Mouse (Mus musculus): ENCODE data around the gene Klhl23. TPM values are rescaled to one million over a fixed set of nuclear protein-coding genes. Genes with fewer than 3 reads are reported as not detected.

Gene Klhl23
- polyA plus RNA-seq (2015; fragmentation: Nextera tagmentation; extraction: Ambion mirVana): 93.3 and 104 TPM in 2 replicates

DNA sequence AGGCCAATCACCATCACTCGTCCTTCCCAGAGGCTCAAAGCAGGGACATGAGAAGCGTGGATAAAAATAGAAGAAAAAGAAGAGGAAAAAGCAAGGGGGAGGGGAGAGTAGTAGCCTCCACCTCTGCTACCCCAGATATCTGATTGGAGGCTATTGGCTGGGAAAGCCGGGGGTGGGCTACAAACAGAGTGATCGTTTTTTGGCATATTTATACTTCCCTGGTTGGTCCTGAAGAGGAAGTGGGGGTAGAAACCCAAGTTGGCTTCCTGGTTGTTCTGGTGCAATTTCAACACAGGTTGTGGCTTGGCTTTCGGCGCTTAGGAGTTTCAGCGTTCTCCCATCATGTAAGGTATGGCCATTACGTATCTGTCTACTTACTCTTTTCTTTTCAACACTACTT, at the start of gene Klhl23:
TSS of gene Klhl23 (plus strand) at position 234 of the 400 bp plus-strand sequence.
- Histone ChIP-seq H3K36me3 (ENCODE audit: control insufficient read depth, insufficient read depth, low read length) (0 out of 2 replicates have a peak, but pooled peaks cover 2% of the 10 kb centered on the region), H3K4me2 (ENCODE audit: low read length) (peak within 1 kb of the TSS; percentile 77), H3K4me3 (ENCODE audit: low read depth, low read length) (peak within 1 kb of the TSS; percentile 83), H3K4me1 (ENCODE audit: control insufficient read depth, insufficient read depth, low read length) (peaks cover 38% of the 10 kb centered on the region), H3K9ac (ENCODE audit: low read depth, low read length) (peak within 1 kb of the TSS; percentile 96), H3K27ac (ENCODE audit: low read length) (peak within 1 kb of the TSS; percentile 98), H3K9me3 (replicated peaks; ENCODE audit: control insufficient read depth, low read length, poor library complexity, severe bottlenecking) (no peaks in the 10 kb centered on the region), H3K27me3 (ENCODE audit: control insufficient read depth, insufficient read depth, low read depth, low read length) (no peaks in the 10 kb centered on the region; the same call in 1 of the 2 replicates)
- WGBS: 29% methylated on average over 8 of the region's 8 CpGs
- ATAC-seq: no peak

- H3K9ac ChIP-seq (ENCODE audit: low read depth, low read length): no peak overlapping the region
- no peaks in the 10 kb centered on the region for H3K9me3 ChIP-seq (replicated peaks; ENCODE audit: control insufficient read depth, low read length, poor library complexity, severe bottlenecking)
- peaks cover 9% of the 10 kb centered on the region; the same call in 1 of the 2 replicates for H3K36me3 ChIP-seq (ENCODE audit: control insufficient read depth, insufficient read depth, low read length)
- no peak overlapping the region for H3K4me3 ChIP-seq (ENCODE audit: low read depth, low read length)
- H3K4me1 ChIP-seq (ENCODE audit: control insufficient read depth, insufficient read depth, low read length): no peaks in the 10 kb centered on the region
- no peaks in the 10 kb centered on the region for H3K27me3 ChIP-seq (ENCODE audit: control insufficient read depth, insufficient read depth, low read depth, low read length)
- H3K4me2 ChIP-seq (ENCODE audit: low read length): no peak overlapping the region
- ATAC-seq: no peak
- 98% methylated on average over 3 of the region's 3 CpGs for WGBS
- no peak overlapping the region for H3K27ac ChIP-seq (ENCODE audit: low read length)
These were observed 48.4 kb upstream of the Klhl23 start for GRCm38 (mm10) chr2:69773331-69773730.

DNA sequence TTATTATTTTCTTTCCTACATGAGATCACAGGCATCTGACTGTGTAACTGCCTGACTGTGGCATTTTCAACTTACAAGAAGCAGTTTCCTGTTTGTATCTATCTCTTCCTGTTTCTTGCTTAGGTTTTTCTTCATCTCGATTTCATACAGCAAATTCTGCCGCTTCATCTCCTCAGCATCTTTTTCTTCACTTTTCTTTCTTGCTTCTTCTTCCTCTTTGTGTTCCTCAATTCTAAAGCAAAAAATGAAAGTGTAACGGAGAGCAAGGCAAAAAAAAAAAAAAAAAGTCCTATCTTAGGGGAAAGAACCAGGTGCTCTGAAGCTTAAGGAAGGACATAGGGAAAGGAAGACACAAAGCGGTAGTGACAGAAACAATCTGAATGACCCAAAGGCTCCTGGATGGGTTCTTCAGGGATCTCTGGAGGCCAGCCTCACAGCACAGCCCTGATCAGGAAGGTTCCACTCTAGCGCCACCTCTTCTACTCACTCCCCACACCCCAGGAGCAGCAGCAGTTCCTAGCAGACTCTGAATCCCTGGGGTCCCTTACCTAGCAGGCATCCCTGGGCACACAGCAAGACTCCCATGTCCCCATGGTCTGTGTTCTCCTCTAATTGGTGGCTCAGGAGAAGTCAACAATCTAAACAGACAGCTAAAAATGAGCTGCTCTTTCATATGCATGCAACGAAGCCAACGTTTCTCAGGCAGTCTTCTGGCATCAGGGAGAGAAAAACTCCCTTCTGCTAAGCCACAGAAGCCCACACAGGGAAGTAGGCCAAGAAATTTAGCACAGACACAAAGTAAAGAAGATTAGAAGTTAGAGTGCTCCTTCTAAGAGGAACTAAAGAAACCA, 43.5 kb upstream of the Klhl23 start:
- Histone ChIP-seq H3K4me1 (ENCODE audit: control insufficient read depth, insufficient read depth, low read length) (no peaks in the 10 kb centered on the region), H3K36me3 (ENCODE audit: control insufficient read depth, insufficient read depth, low read length) (peaks cover 9% of the 10 kb centered on the region; the same call in 1 of the 2 replicates), H3K9me3 (replicated peaks; ENCODE audit: control insufficient read depth, low read length, poor library complexity, severe bottlenecking) (no peaks in the 10 kb centered on the region), H3K27ac (ENCODE audit: low read length) (no peak overlapping the region), H3K27me3 (ENCODE audit: control insufficient read depth, insufficient read depth, low read depth, low read length) (no peaks in the 10 kb centered on the region), H3K9ac (ENCODE audit: low read depth, low read length) (no peak overlapping the region), H3K4me2 (ENCODE audit: low read length) (no peak overlapping the region), H3K4me3 (ENCODE audit: low read depth, low read length) (no peak overlapping the region)
- ATAC-seq: no peak
- WGBS: 77% methylated on average over 7 of the region's 7 CpGs

DNA sequence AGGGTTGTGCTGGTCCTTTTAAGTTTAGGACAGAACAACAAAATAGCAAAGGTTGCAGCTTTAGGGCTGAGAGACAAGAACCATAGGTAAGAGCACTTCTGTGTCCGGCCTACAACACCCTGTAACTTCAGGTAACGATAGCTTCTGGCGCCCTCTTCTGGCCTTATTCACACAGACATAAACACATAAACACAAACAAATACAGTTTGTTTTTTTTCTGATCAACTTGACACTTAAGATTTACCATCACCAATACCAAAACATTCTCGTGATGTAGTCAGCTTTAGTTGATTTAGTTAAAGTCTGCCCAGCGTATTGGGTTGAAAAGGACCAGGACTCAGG, 42.9 kb upstream of the Klhl23 start:
- no peak overlapping the region for H3K4me2 ChIP-seq (ENCODE audit: low read length)
- no peaks in the 10 kb centered on the region for H3K9me3 ChIP-seq (replicated peaks; ENCODE audit: control insufficient read depth, low read length, poor library complexity, severe bottlenecking)
- no peak overlapping the region for H3K9ac ChIP-seq (ENCODE audit: low read depth, low read length)
- H3K36me3 ChIP-seq (ENCODE audit: control insufficient read depth, insufficient read depth, low read length): peaks cover 9% of the 10 kb centered on the region; the same call in 1 of the 2 replicates
- H3K4me3 ChIP-seq (ENCODE audit: low read depth, low read length): no peak overlapping the region
- ATAC-seq: no peak
- 50% methylated on average over 5 of the region's 5 CpGs for WGBS
- H3K27ac ChIP-seq (ENCODE audit: low read length): no peak overlapping the region
- H3K27me3 ChIP-seq (ENCODE audit: control insufficient read depth, insufficient read depth, low read depth, low read length): no peaks in the 10 kb centered on the region
- H3K4me1 ChIP-seq (ENCODE audit: control insufficient read depth, insufficient read depth, low read length): no peaks in the 10 kb centered on the region

- Histone ChIP-seq H3K27me3 (ENCODE audit: control insufficient read depth, insufficient read depth, low read depth, low read length) (no peaks in the 10 kb centered on the region), H3K36me3 (ENCODE audit: control insufficient read depth, insufficient read depth, low read length) (peaks cover 6% of the 10 kb centered on the region; the same call in 1 of the 2 replicates), H3K9me3 (replicated peaks; ENCODE audit: control insufficient read depth, low read length, poor library complexity, severe bottlenecking) (no peaks in the 10 kb centered on the region), H3K4me2 (ENCODE audit: low read length) (peak overlapping the region; percentile 90), H3K9ac (ENCODE audit: low read depth, low read length) (peak overlapping the region; percentile 89), H3K4me1 (ENCODE audit: control insufficient read depth, insufficient read depth, low read length) (peaks cover 14% of the 10 kb centered on the region), H3K27ac (ENCODE audit: low read length) (peak overlapping the region; percentile 87), H3K4me3 (ENCODE audit: low read depth, low read length) (peak overlapping the region; percentile 78)
- ATAC-seq: no peak
- 27% methylated on average over 9 of the region's 9 CpGs for WGBS
These were observed 32.8 kb upstream of the Klhl23 start for GRCm38 (mm10) chr2:69788974-69789373.

DNA sequence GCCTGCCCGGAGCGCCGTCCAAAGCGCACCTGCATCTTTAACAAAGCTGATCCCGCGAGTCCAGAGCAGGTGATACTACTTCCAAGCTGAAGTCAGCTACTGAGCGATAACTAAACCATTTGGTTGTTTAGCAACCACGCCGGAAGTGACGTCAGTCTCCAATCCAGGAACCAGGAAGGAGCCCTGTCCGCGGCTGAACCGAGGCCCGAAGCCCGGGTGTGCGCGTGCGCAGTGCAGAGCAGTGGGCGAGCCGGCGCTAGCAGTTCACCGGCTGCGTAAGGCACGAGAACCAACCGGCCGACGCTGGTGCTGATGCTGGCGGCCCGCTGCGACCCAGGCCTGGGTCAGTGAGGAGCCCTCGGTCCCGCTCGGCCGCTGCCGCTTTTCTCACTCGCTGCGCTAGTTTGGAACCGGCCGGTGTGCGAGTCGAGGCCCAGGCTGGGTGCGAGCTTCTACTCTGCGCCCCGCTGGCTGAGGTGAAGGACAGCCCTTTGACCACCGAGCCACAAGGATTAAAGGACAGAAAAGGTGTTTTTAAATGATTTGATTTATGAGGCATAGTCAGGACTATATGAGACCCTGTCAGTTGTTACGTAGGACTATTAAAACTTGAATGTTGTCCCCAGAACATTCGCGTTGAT, 32.2 kb upstream of the Klhl23 start, which contains the start of the genes Ccdc173 and Phospho2:
TSS of gene Ccdc173 (minus strand) at position 147 of the 641 bp plus-strand sequence.
TSS of gene Phospho2 (plus strand) at position 195 of the 641 bp plus-strand sequence.
- no peaks in the 10 kb centered on the region for H3K27me3 ChIP-seq (ENCODE audit: control insufficient read depth, insufficient read depth, low read depth, low read length)
- 1% methylated on average over 48 of the region's 48 CpGs for WGBS
- H3K27ac ChIP-seq (ENCODE audit: low read length): peak within 1 kb of the TSS; percentile 87

GRCm38 (mm10) chr2:69790285-69790684, 31.5 kb upstream of the Klhl23 start:
- no peaks in the 10 kb centered on the region for H3K27me3 ChIP-seq (ENCODE audit: control insufficient read depth, insufficient read depth, low read depth, low read length)
- peak overlapping the region; percentile 78 for H3K4me3 ChIP-seq (ENCODE audit: low read depth, low read length)
- WGBS: 1% methylated on average over 10 of the region's 10 CpGs
- ATAC-seq: peak; percentile 44; the same call in 1 of the 2 replicates
- H3K4me1 ChIP-seq (ENCODE audit: control insufficient read depth, insufficient read depth, low read length): peaks cover 14% of the 10 kb centered on the region
- no peaks in the 10 kb centered on the region for H3K9me3 ChIP-seq (replicated peaks; ENCODE audit: control insufficient read depth, low read length, poor library complexity, severe bottlenecking)
- peak overlapping the region; percentile 22; the same call in 1 of the 2 replicates for H3K27ac ChIP-seq (ENCODE audit: low read length)
- peak overlapping the region; percentile 90 for H3K4me2 ChIP-seq (ENCODE audit: low read length)
- H3K36me3 ChIP-seq (ENCODE audit: control insufficient read depth, insufficient read depth, low read length): peaks cover 8% of the 10 kb centered on the region; the same call in 1 of the 2 replicates
- peak overlapping the region; percentile 89 for H3K9ac ChIP-seq (ENCODE audit: low read depth, low read length)

More for the DNA sequence above, 32.2 kb upstream of the Klhl23 start, which contains the start of the genes Ccdc173 and Phospho2:
- Histone ChIP-seq H3K4me3 (ENCODE audit: low read depth, low read length) (peak within 1 kb of the TSS; percentile 78), H3K36me3 (ENCODE audit: control insufficient read depth, insufficient read depth, low read length) (peaks cover 6% of the 10 kb centered on the region; the same call in 1 of the 2 replicates), H3K9ac (ENCODE audit: low read depth, low read length) (peak within 1 kb of the TSS; percentile 89), H3K4me2 (ENCODE audit: low read length) (peak within 1 kb of the TSS; percentile 90), H3K4me1 (ENCODE audit: control insufficient read depth, insufficient read depth, low read length) (peaks cover 14% of the 10 kb centered on the region), H3K9me3 (replicated peaks; ENCODE audit: control insufficient read depth, low read length, poor library complexity, severe bottlenecking) (no peaks in the 10 kb centered on the region)
- peak; percentile 98 for ATAC-seq

DNA sequence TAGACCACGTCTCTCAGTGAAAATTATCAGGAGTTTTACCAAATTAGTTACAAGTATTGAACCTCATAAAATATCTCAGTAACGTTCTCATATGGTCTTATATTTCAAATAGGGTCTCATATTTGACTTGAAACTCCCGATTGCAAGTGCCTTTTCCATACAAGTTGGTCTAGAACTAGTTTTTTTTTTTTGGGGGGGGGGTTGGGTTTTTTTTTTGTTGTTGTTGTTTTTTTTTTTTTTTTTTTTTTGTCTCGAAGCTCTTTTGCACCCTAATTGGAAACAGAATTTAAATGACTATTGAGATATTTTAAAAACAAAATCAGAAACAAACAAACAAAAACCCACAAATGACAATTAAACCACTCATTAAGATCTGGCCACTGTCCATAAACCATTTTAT, 31.0 kb upstream of the Klhl23 start:
- no peak overlapping the region for H3K4me3 ChIP-seq (ENCODE audit: low read depth, low read length)
- 75% methylated on average over 4 of the region's 4 CpGs for WGBS
- H3K27ac ChIP-seq (ENCODE audit: low read length): no peak overlapping the region
- no peak for ATAC-seq
- no peak overlapping the region for H3K9ac ChIP-seq (ENCODE audit: low read depth, low read length)
- peak overlapping the region; percentile 90 for H3K4me2 ChIP-seq (ENCODE audit: low read length)
- H3K9me3 ChIP-seq (replicated peaks; ENCODE audit: control insufficient read depth, low read length, poor library complexity, severe bottlenecking): no peaks in the 10 kb centered on the region
- peaks cover 13% of the 10 kb centered on the region for H3K36me3 ChIP-seq (ENCODE audit: control insufficient read depth, insufficient read depth, low read length)
- H3K27me3 ChIP-seq (ENCODE audit: control insufficient read depth, insufficient read depth, low read depth, low read length): no peaks in the 10 kb centered on the region
- peaks cover 14% of the 10 kb centered on the region for H3K4me1 ChIP-seq (ENCODE audit: control insufficient read depth, insufficient read depth, low read length)
